Mouse (Mus musculus) kidney, adult 2 months (tissue): ENCODE measurements at regions not wholly inside any gene's neighbourhood (a gene's known extent, or its start where the extent isn't known, plus 50 kb on each side); places are given as distances from the start of the nearest gene placed in this dataset.

Experiments used
- CTCF ChIP-seq: fragments of 200-500 bp; conservative IDR thresholded peaks from 2 replicates; pipeline ENCODE4 v1.5.1; 2011; ENCODE audit warnings: low read depth, mild to moderate bottlenecking, control low read depth, low read length, moderate library complexity, mixed read lengths; ENCODE audit not compliant: insufficient read depth, insufficient read length
- POLR2A ChIP-seq: fragments of 200-500 bp; IDR thresholded peaks from one replicate; pipeline ENCODE4 v1.6.1; 2011; ENCODE audit warnings: low read depth, low read length, control low read depth

GRCm38 (mm10) chr15:61805379-61805778, 882.6 kb upstream of the A1bg start:
- TF ChIP-seq CTCF, result no peak
- no peak for TF ChIP-seq POLR2A
